Mouse (Mus musculus) erythroblast, embryonic 14.5 days (primary cell): ENCODE results near the gene Abtb2. TPM values are rescaled to one million over a fixed set of nuclear protein-coding genes. Genes with fewer than 3 reads are reported as not detected.

Experiments used
- H3K27me3 ChIP-seq: 2 replicates; pipeline ENCODE4 v1.6.1; 2012; ENCODE audit warnings: inconsistent platforms; ENCODE audit not compliant: control insufficient read depth
- H3K36me3 ChIP-seq: 2 replicates; pipeline ENCODE4 v1.6.1; 2012; ENCODE audit warnings: mild to moderate bottlenecking, inconsistent platforms; ENCODE audit not compliant: control insufficient read depth
- H3K4me1 ChIP-seq: 2 replicates; pipeline ENCODE4 v1.6.1; 2012; ENCODE audit warnings: inconsistent platforms; ENCODE audit not compliant: control insufficient read depth
- H3K4me3 ChIP-seq: replicated peaks from 2 replicates; pipeline ENCODE3; 2012; ENCODE audit warnings: moderate library complexity, mild to moderate bottlenecking, inconsistent platforms
- H3K9me3 ChIP-seq: 2 replicates; pipeline ENCODE4 v1.6.1; 2012; ENCODE audit warnings: low read length, inconsistent platforms, mixed read lengths; ENCODE audit not compliant: control insufficient read depth
- GATA1 ChIP-seq: IDR thresholded peaks from 2 replicates; pipeline ENCODE4 v1.6.1; 2012; ENCODE audit warnings: low read length, inconsistent platforms, mixed read lengths
- TAL1 ChIP-seq: IDR thresholded peaks from 3 replicates; pipeline ENCODE4 v1.6.1; 2012; ENCODE audit warnings: low read length, inconsistent platforms, mixed read lengths
- polyA plus RNA-seq: library from polyadenylated mRNA; stranded (reverse); fragments of >175 nt; gene quantifications from 2 replicates; pipeline ENCODE4 v1.2.3, GENCODE M21; 2012

Abtb2 gene
- polyA plus RNA-seq, 1 experiment: 0.12 TPM

- TF ChIP-seq TAL1 (no peak), GATA1 (no peak)
- Histone ChIP-seq H3K9me3 (no peaks in the 10 kb centered on the region), H3K27me3 (no peaks in the 10 kb centered on the region), H3K36me3 (peaks cover 55% of the 10 kb centered on the region), H3K4me1 (peaks cover 4% of the 10 kb centered on the region; the same call in 1 of the 2 replicates), H3K4me3 (no peak overlapping the region)
These were observed 147.7 kb downstream of the Abtb2 start for GRCm38 (mm10) chr2:103713831-103714230.

- H3K36me3 ChIP-seq: peaks cover 53% of the 10 kb centered on the region
- H3K9me3 ChIP-seq: no peaks in the 10 kb centered on the region
- H3K4me3 ChIP-seq: no peak overlapping the region
- TF ChIP-seq GATA1 (no peak), TAL1 (no peak)
- H3K27me3 ChIP-seq: no peaks in the 10 kb centered on the region
- peaks cover 1% of the 10 kb centered on the region; the same call in 1 of the 2 replicates for H3K4me1 ChIP-seq
These were observed 148.3 kb downstream of the Abtb2 start for GRCm38 (mm10) chr2:103714412-103714811.

GRCm38 (mm10) chr2:103718594-103719291 lies 152.6 kb downstream of the Abtb2 start:
- peaks cover 70% of the 10 kb centered on the region for H3K36me3 ChIP-seq

GRCm38 (mm10) chr2:103719292-103719646 lies 153.2 kb downstream of the Abtb2 start:
- peaks cover 75% of the 10 kb centered on the region for H3K36me3 ChIP-seq
- TF ChIP-seq GATA1: no peak
- no peak for TF ChIP-seq TAL1
- H3K27me3 ChIP-seq: no peaks in the 10 kb centered on the region
- no peak overlapping the region for H3K4me3 ChIP-seq
- H3K4me1 ChIP-seq: no peaks in the 10 kb centered on the region
- no peaks in the 10 kb centered on the region for H3K9me3 ChIP-seq

More at GRCm38 (mm10) chr2:103718594-103719291, 152.6 kb downstream of the Abtb2 start:
- TF ChIP-seq GATA1 (no peak), TAL1 (no peak)
- Histone ChIP-seq H3K27me3 (no peaks in the 10 kb centered on the region), H3K4me3 (no peak overlapping the region), H3K9me3 (no peaks in the 10 kb centered on the region), H3K4me1 (no peaks in the 10 kb centered on the region)

GRCm38 (mm10) chr2:103724521-103724920 lies 158.4 kb downstream of the Abtb2 start:
- no peaks in the 10 kb centered on the region for H3K4me1 ChIP-seq
- TF ChIP-seq GATA1: no peak
- no peak for TF ChIP-seq TAL1
- H3K9me3 ChIP-seq: no peaks in the 10 kb centered on the region
- no peak overlapping the region for H3K4me3 ChIP-seq
- H3K27me3 ChIP-seq: no peaks in the 10 kb centered on the region
- H3K36me3 ChIP-seq: peaks cover 89% of the 10 kb centered on the region

- Histone ChIP-seq H3K27me3 (no peaks in the 10 kb centered on the region), H3K4me1 (no peaks in the 10 kb centered on the region), H3K36me3 (peaks cover 94% of the 10 kb centered on the region), H3K9me3 (no peaks in the 10 kb centered on the region), H3K4me3 (no peak overlapping the region)
- TF ChIP-seq TAL1 (no peak), GATA1 (no peak)
These were observed 162.0 kb downstream of the Abtb2 start for GRCm38 (mm10) chr2:103728027-103728540.

- Histone ChIP-seq H3K9me3 (no peaks in the 10 kb centered on the region), H3K36me3 (peaks cover 95% of the 10 kb centered on the region)
- TF ChIP-seq GATA1: no peak
- TF ChIP-seq TAL1: no peak
These were observed 164.9 kb downstream of the Abtb2 start for GRCm38 (mm10) chr2:103730999-103731398.

GRCm38 (mm10) chr2:103731423-103731822 lies 165.3 kb downstream of the Abtb2 start:
- H3K36me3 ChIP-seq: peaks cover 93% of the 10 kb centered on the region
- TF ChIP-seq GATA1 (no peak), TAL1 (no peak)
- no peak overlapping the region for H3K4me3 ChIP-seq
- H3K4me1 ChIP-seq: no peaks in the 10 kb centered on the region
- no peaks in the 10 kb centered on the region for H3K9me3 ChIP-seq
- no peaks in the 10 kb centered on the region for H3K27me3 ChIP-seq

More at GRCm38 (mm10) chr2:103730999-103731398, 164.9 kb downstream of the Abtb2 start:
- Histone ChIP-seq H3K4me1 (no peaks in the 10 kb centered on the region), H3K27me3 (no peaks in the 10 kb centered on the region), H3K4me3 (no peak overlapping the region)

- Histone ChIP-seq H3K4me3 (no peak overlapping the region), H3K27me3 (no peaks in the 10 kb centered on the region), H3K9me3 (no peaks in the 10 kb centered on the region), H3K36me3 (peaks cover 80% of the 10 kb centered on the region), H3K4me1 (peaks cover 5% of the 10 kb centered on the region)
- TF ChIP-seq GATA1: no peak
- no peak for TF ChIP-seq TAL1
These were observed 176.7 kb downstream of the Abtb2 start for GRCm38 (mm10) chr2:103742821-103743220.
